Mouse (Mus musculus): ENCODE measurements around the gene Prss45. TPM values are rescaled to one million over a fixed set of nuclear protein-coding genes. Genes with fewer than 3 reads are reported as not detected.

The Prss45 gene
- polyA plus RNA-seq, 1 experiment: not detected

- WGBS: 31% methylated on average over 12 of the region's 12 CpGs
- TF ChIP-seq CTCF (IDR thresholded peaks at IDR 0.05; ENCODE audit: control insufficient read depth, insufficient read depth, low read length): no peak
- no peak for TF ChIP-seq POLR2A (IDR thresholded peaks at IDR 0.05; ENCODE audit: borderline replicate concordance, control insufficient read depth, low read depth, low read length)
- peak within 1 kb of the TSS; percentile 46 for H3K4me3 ChIP-seq (replicated peaks; ENCODE audit: control insufficient read depth, low read depth, low read length)
- H3K27ac ChIP-seq (ENCODE audit: control insufficient read depth, insufficient read depth, low read depth, low read length, poor library complexity): peak within 1 kb of the TSS; percentile 25; the same call in 1 of the 2 replicates
- H3K4me1 ChIP-seq (ENCODE audit: control insufficient read depth, insufficient read depth, low read length): no peaks in the 10 kb centered on the region
Observed at GRCm38 (mm10) chr9:110879191-110879920, 45.0 kb downstream of the Prss45 start, which contains the start of gene Als2cl. Gene Als2cl, plus strand, starts transcription at chr9:110879870.

GRCm38 (mm10) chr9:110879998-110880561 lies 45.7 kb downstream of the Prss45 start, which contains the start of gene Tmie:
Gene Tmie, minus strand, starts transcription at chr9:110880113.
- Histone ChIP-seq H3K27ac (ENCODE audit: control insufficient read depth, insufficient read depth, low read depth, low read length, poor library complexity) (peak within 1 kb of the TSS; percentile 25; the same call in 1 of the 2 replicates), H3K4me3 (replicated peaks; ENCODE audit: control insufficient read depth, low read depth, low read length) (peak within 1 kb of the TSS; percentile 46), H3K4me1 (ENCODE audit: control insufficient read depth, insufficient read depth, low read length) (no peaks in the 10 kb centered on the region)
- TF ChIP-seq CTCF (IDR thresholded peaks at IDR 0.05; ENCODE audit: control insufficient read depth, insufficient read depth, low read length) (no peak), POLR2A (IDR thresholded peaks at IDR 0.05; ENCODE audit: borderline replicate concordance, control insufficient read depth, low read depth, low read length) (no peak)
- WGBS: 2% methylated on average over 57 of the region's 57 CpGs

GRCm38 (mm10) chr9:110880772-110881171 lies 46.4 kb downstream of the Prss45 start:
- TF ChIP-seq POLR2A (IDR thresholded peaks at IDR 0.05; ENCODE audit: borderline replicate concordance, control insufficient read depth, low read depth, low read length): no peak
- TF ChIP-seq CTCF (IDR thresholded peaks at IDR 0.05; ENCODE audit: control insufficient read depth, insufficient read depth, low read length): no peak
- Histone ChIP-seq H3K4me3 (replicated peaks; ENCODE audit: control insufficient read depth, low read depth, low read length) (no peak overlapping the region), H3K4me1 (ENCODE audit: control insufficient read depth, insufficient read depth, low read length) (no peaks in the 10 kb centered on the region), H3K27ac (ENCODE audit: control insufficient read depth, insufficient read depth, low read depth, low read length, poor library complexity) (no peak overlapping the region)
- WGBS: 36% methylated on average over 4 of the region's 4 CpGs

- Histone ChIP-seq H3K4me3 (replicated peaks; ENCODE audit: control insufficient read depth, low read depth, low read length) (no peak overlapping the region), H3K27ac (ENCODE audit: control insufficient read depth, insufficient read depth, low read depth, low read length, poor library complexity) (no peak overlapping the region), H3K4me1 (ENCODE audit: control insufficient read depth, insufficient read depth, low read length) (no peaks in the 10 kb centered on the region)
- TF ChIP-seq CTCF (IDR thresholded peaks at IDR 0.05; ENCODE audit: control insufficient read depth, insufficient read depth, low read length) (no peak), POLR2A (IDR thresholded peaks at IDR 0.05; ENCODE audit: borderline replicate concordance, control insufficient read depth, low read depth, low read length) (no peak)
- 77% methylated on average over 7 of the region's 7 CpGs for WGBS
Observed at GRCm38 (mm10) chr9:110881953-110882352, 47.6 kb downstream of the Prss45 start.

GRCm38 (mm10) chr9:110887388-110888303 lies 53.3 kb downstream of the Prss45 start:
- no peak overlapping the region for H3K27ac ChIP-seq (ENCODE audit: control insufficient read depth, insufficient read depth, low read depth, low read length, poor library complexity)

GRCm38 (mm10) chr9:110888935-110889334 lies 54.5 kb downstream of the Prss45 start:
- H3K27ac ChIP-seq (ENCODE audit: control insufficient read depth, insufficient read depth, low read depth, low read length, poor library complexity): no peak overlapping the region
- no peak overlapping the region for H3K4me3 ChIP-seq (replicated peaks; ENCODE audit: control insufficient read depth, low read depth, low read length)
- no peak for TF ChIP-seq CTCF (IDR thresholded peaks at IDR 0.05; ENCODE audit: control insufficient read depth, insufficient read depth, low read length)
- no peak for TF ChIP-seq POLR2A (IDR thresholded peaks at IDR 0.05; ENCODE audit: borderline replicate concordance, control insufficient read depth, low read depth, low read length)
- 88% methylated on average over 14 of the region's 14 CpGs for WGBS
- H3K4me1 ChIP-seq (ENCODE audit: control insufficient read depth, insufficient read depth, low read length): no peaks in the 10 kb centered on the region; the same call in 1 of the 2 replicates

More at GRCm38 (mm10) chr9:110887388-110888303, 53.3 kb downstream of the Prss45 start:
- Histone ChIP-seq H3K4me1 (ENCODE audit: control insufficient read depth, insufficient read depth, low read length) (no peaks in the 10 kb centered on the region; the same call in 1 of the 2 replicates), H3K4me3 (replicated peaks; ENCODE audit: control insufficient read depth, low read depth, low read length) (no peak overlapping the region)
- WGBS: 41% methylated on average over 9 of the region's 9 CpGs
- TF ChIP-seq CTCF (IDR thresholded peaks at IDR 0.05; ENCODE audit: control insufficient read depth, insufficient read depth, low read length): no peak
- no peak for TF ChIP-seq POLR2A (IDR thresholded peaks at IDR 0.05; ENCODE audit: borderline replicate concordance, control insufficient read depth, low read depth, low read length)

- Histone ChIP-seq H3K27ac (ENCODE audit: control insufficient read depth, insufficient read depth, low read depth, low read length, poor library complexity) (no peak overlapping the region), H3K4me1 (ENCODE audit: control insufficient read depth, insufficient read depth, low read length) (no peaks in the 10 kb centered on the region; the same call in 1 of the 2 replicates), H3K4me3 (replicated peaks; ENCODE audit: control insufficient read depth, low read depth, low read length) (no peak overlapping the region)
- peak; percentile 16; the same call in 1 of the 2 replicates for TF ChIP-seq CTCF (IDR thresholded peaks at IDR 0.05; ENCODE audit: control insufficient read depth, insufficient read depth, low read length)
- TF ChIP-seq POLR2A (IDR thresholded peaks at IDR 0.05; ENCODE audit: borderline replicate concordance, control insufficient read depth, low read depth, low read length): no peak
- WGBS: 77% methylated on average over 21 of the region's 21 CpGs
Observed at GRCm38 (mm10) chr9:110890026-110890783, 55.8 kb downstream of the Prss45 start.

Other genes with a start within 250 kb of the Prss45 start
- 13.3 and 23.7 TPM in 2 replicates for gene Nradd, start 210.1 kb upstream of the Prss45 start, polyA plus RNA-seq (2011; ENCODE audit: insufficient read depth, insufficient read length, low replicate concordance, missing spikeins)
- 46.2 and 119 TPM in 2 replicates for gene Nbeal2, start 180.4 kb upstream of the Prss45 start, polyA plus RNA-seq (2011; ENCODE audit: insufficient read depth, insufficient read length, low replicate concordance, missing spikeins)
- 90.8 and 168 TPM in 2 replicates for gene Ccdc12, start 178.1 kb upstream of the Prss45 start, polyA plus RNA-seq (2011; ENCODE audit: insufficient read depth, insufficient read length, low replicate concordance, missing spikeins)
- 2.2 and 4.2 TPM in 2 replicates for gene Myl3, start 92.7 kb upstream of the Prss45 start, polyA plus RNA-seq (2011; ENCODE audit: insufficient read depth, insufficient read length, low replicate concordance, missing spikeins)
- gene Pth1r, start 87.4 kb upstream of the Prss45 start, polyA plus RNA-seq (2011; ENCODE audit: insufficient read depth, insufficient read length, low replicate concordance, missing spikeins): 9.1 and 10.1 TPM in 2 replicates
- gene Prss42, start 36.4 kb upstream of the Prss45 start, polyA plus RNA-seq (2011; ENCODE audit: insufficient read depth, insufficient read length, low replicate concordance, missing spikeins): not detected in 2 replicates
- gene Prss44, start 20.6 kb upstream of the Prss45 start, polyA plus RNA-seq (2011; ENCODE audit: insufficient read depth, insufficient read length, low replicate concordance, missing spikeins): not detected in 2 replicates
- gene Prss43, start 7.9 kb upstream of the Prss45 start, polyA plus RNA-seq (2011; ENCODE audit: insufficient read depth, insufficient read length, low replicate concordance, missing spikeins): not detected in 2 replicates
- gene Prss46, start 9.9 kb downstream of the Prss45 start, polyA plus RNA-seq (2011; ENCODE audit: insufficient read depth, insufficient read length, low replicate concordance, missing spikeins): not detected in 2 replicates
- gene Prss50, start 23.4 kb downstream of the Prss45 start, polyA plus RNA-seq (2011; ENCODE audit: insufficient read depth, insufficient read length, low replicate concordance, missing spikeins): 5.1 and 6.9 TPM in 2 replicates
- gene Als2cl, start 45.3 kb downstream of the Prss45 start, polyA plus RNA-seq (2011; ENCODE audit: insufficient read depth, insufficient read length, low replicate concordance, missing spikeins): 5.3 and 8.5 TPM in 2 replicates
- gene Tmie, start 45.5 kb downstream of the Prss45 start, polyA plus RNA-seq (2011; ENCODE audit: insufficient read depth, insufficient read length, low replicate concordance, missing spikeins): 0.81 and 1.2 TPM in 2 replicates
- not detected in 2 replicates for gene Fam240a, start 82.3 kb downstream of the Prss45 start, polyA plus RNA-seq (2011; ENCODE audit: insufficient read depth, insufficient read length, low replicate concordance, missing spikeins)
- gene Tdgf1, start 111.6 kb downstream of the Prss45 start, polyA plus RNA-seq (2011; ENCODE audit: insufficient read depth, insufficient read length, low replicate concordance, missing spikeins): 46.1 TPM in 1 of 2 replicates, not detected in the other
- 2.5 TPM in 1 of 2 replicates, not detected in the other for gene Lrrc2, start 117.0 kb downstream of the Prss45 start, polyA plus RNA-seq (2011; ENCODE audit: insufficient read depth, insufficient read length, low replicate concordance, missing spikeins)
- gene Rtp3, start 156.0 kb downstream of the Prss45 start, polyA plus RNA-seq (2011; ENCODE audit: insufficient read depth, insufficient read length, low replicate concordance, missing spikeins): 0.75 and 0.93 TPM in 2 replicates
- gene Ltf, start 184.7 kb downstream of the Prss45 start, polyA plus RNA-seq (2011; ENCODE audit: insufficient read depth, insufficient read length, low replicate concordance, missing spikeins): 633 and 1,953 TPM in 2 replicates
- gene Ccrl2, start 222.9 kb downstream of the Prss45 start, polyA plus RNA-seq (2011; ENCODE audit: insufficient read depth, insufficient read length, low replicate concordance, missing spikeins): 9.2 and 10.4 TPM in 2 replicates

Data from bone marrow, adult 2 months (tissue).